In the genomic region with DNA sequence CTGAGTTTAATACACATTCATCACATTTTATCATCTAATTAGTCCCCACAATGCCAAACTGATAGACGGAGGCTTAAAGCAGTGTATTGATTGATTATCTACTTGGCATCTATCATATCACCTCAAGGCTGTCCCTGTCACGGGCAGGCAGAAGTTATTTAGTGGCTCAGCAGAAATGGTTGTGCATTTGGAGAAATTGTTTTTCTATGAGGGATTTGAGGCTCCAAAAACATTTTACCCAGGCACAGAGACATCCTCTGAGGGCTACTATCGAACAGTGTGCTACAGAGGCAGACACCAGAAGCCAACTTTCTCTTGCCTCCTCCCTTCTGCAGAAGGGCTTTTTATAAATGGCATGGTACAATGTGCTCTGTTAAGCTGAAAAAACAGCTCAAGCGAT, we compare ENCODE assay signal across 29 mouse cellular contexts.
DNase-seq lines count a peak whose midpoint lies in the region; ATAC-seq lines count a peak whose summit lies in the region.
"Had no signal": no experiment of that assay in that cellular context is flagged by ENCODE, and none has a peak within 500 bp of the region (broad histone marks: within the 10 kb centered on the region; RNA-seq: fewer than 3 reads in every experiment).

No protein-coding gene starts in this region.

- no peaks in the 10 kb centered on the region for H3K4me1 ChIP-seq in heart, embryonic 12.5 days (replicated peaks)
- H3K4me1 ChIP-seq in neural tube, embryonic 13.5 days (replicated peaks), result peaks cover 8% of the 10 kb centered on the region; the same call in 1 of the 2 replicates
- H3K4me1 ChIP-seq: embryonic facial prominence, embryonic 13.5 days; embryonic facial prominence, embryonic 15.5 days; forebrain, embryonic 10.5 days had no signal

- no peak overlapping the region for H3K9ac ChIP-seq in heart, embryonic 12.5 days
- no peak overlapping the region for H3K9ac ChIP-seq in neural tube, embryonic 13.5 days
- H3K9ac ChIP-seq: embryonic facial prominence, embryonic 13.5 days; embryonic facial prominence, embryonic 15.5 days; forebrain, embryonic 12.5 days had no signal

- WGBS in heart, embryonic 12.5 days, result 66% methylated on average over 4 of the region's 4 CpGs
- WGBS in neural tube, embryonic 13.5 days, result 54% methylated on average over 4 of the region's 4 CpGs

- no peaks in the 10 kb centered on the region for H3K27me3 ChIP-seq in heart, embryonic 12.5 days (replicated peaks)
- H3K27me3 ChIP-seq in neural tube, embryonic 13.5 days, result no peaks in the 10 kb centered on the region
- H3K27me3 ChIP-seq: embryonic facial prominence, embryonic 13.5 days; embryonic facial prominence, embryonic 15.5 days; forebrain, embryonic 12.5 days; Patski had no signal

- no peaks in the 10 kb centered on the region for H3K9me3 ChIP-seq in heart, embryonic 12.5 days (replicated peaks)
- H3K9me3 ChIP-seq in neural tube, embryonic 13.5 days, result no peaks in the 10 kb centered on the region
- H3K9me3 ChIP-seq: embryonic facial prominence, embryonic 13.5 days; embryonic facial prominence, embryonic 15.5 days; forebrain, embryonic 10.5 days; forebrain, embryonic 12.5 days had no signal

- no peaks in the 10 kb centered on the region for H3K36me3 ChIP-seq in heart, embryonic 12.5 days
- H3K36me3 ChIP-seq in neural tube, embryonic 13.5 days, result no peaks in the 10 kb centered on the region
- H3K36me3 ChIP-seq: embryonic facial prominence, embryonic 13.5 days; embryonic facial prominence, embryonic 15.5 days; forebrain, embryonic 10.5 days; forebrain, embryonic 12.5 days; G1E had no signal

- H3K4me2 ChIP-seq in heart, embryonic 12.5 days, result no peak overlapping the region
- H3K4me2 ChIP-seq in neural tube, embryonic 13.5 days, result no peak overlapping the region
- H3K4me2 ChIP-seq: embryonic facial prominence, embryonic 13.5 days; embryonic facial prominence, embryonic 15.5 days; forebrain, embryonic 12.5 days had no signal

- no peak overlapping the region for H3K4me3 ChIP-seq in heart, embryonic 12.5 days
- H3K4me3 ChIP-seq in neural tube, embryonic 13.5 days, result no peak overlapping the region
- H3K4me3 ChIP-seq: embryonic facial prominence, embryonic 13.5 days; embryonic facial prominence, embryonic 15.5 days; erythroblast, embryonic 14.5 days; forebrain, embryonic 10.5 days; forebrain, embryonic 12.5 days had no signal

- ATAC-seq in heart, embryonic 12.5 days (ENCODE audit: insufficient number of reproducible peaks, low FRiP score), result no peak
- ATAC-seq in neural tube, embryonic 13.5 days (ENCODE audit: low read depth), result peak; percentile 50; the same call in 1 of the 2 replicates
- ATAC-seq: activated CD4-positive, CD25-positive, alpha-beta regulatory T cell, adult 4 months; CD4-positive, CD25-positive, alpha-beta regulatory T cell, adult 4 months; forebrain, embryonic 14.5 days; Patski had no signal

- no peak overlapping the region for H3K27ac ChIP-seq in heart, embryonic 12.5 days (ENCODE audit: poor library complexity, severe bottlenecking)
- no peak overlapping the region for H3K27ac ChIP-seq in neural tube, embryonic 13.5 days (replicated peaks)
- H3K27ac ChIP-seq: embryonic facial prominence, embryonic 13.5 days; embryonic facial prominence, embryonic 15.5 days; forebrain, embryonic 10.5 days; forebrain, embryonic 12.5 days had no signal

- DNase-seq in heart, adult 11 months, result peak; percentile 62
- peak; percentile 7 for DNase-seq in layer of hippocampus, adult 11-12 months (ENCODE audit: low spot score)
- DNase-seq in layer of hippocampus, adult 9-10 months (ENCODE audit: low spot score), result no peak
- DNase-seq in layer of hippocampus, adult 9-11 months, result peak; percentile 20
- DNase-seq in layer of hippocampus, postnatal 36 days, result no peak
- DNase-seq in neural tube, embryonic 10.5 days (ENCODE audit: extremely low spot score, low spot score), result no peak
- DNase-seq: adrenal gland, adult 8-10 months; adrenal gland, postnatal 14 days; adrenal gland, postnatal 36 days; B cell, adult 2 months; cerebellum, adult 11 months; cerebellum, adult 18-20 months; cerebellum, adult 8-10 months; cerebellum, adult 9-11 months; cerebellum, postnatal 14 days; cerebellum, postnatal 36 days; embryo, embryonic 11 days had no signal

Comparison
In these comparisons a context has a peak if more than half of its experiments do, and no peak if none do; other contexts are left out.
1. DNase-seq: peak in heart, adult 11 months (single experiment), layer of hippocampus, adult 11-12 months (single experiment) and layer of hippocampus, adult 9-11 months (single experiment); none in layer of hippocampus, adult 9-10 months (single experiment), layer of hippocampus, postnatal 36 days (0 of 2) and neural tube, embryonic 10.5 days (single experiment).